Mouse (Mus musculus) heart, adult 11 months (tissue): ENCODE results near the gene Amotl1.

Source experiments
- DNase-seq: peaks from one replicate; pipeline ENCODE4 v3.0.0; 2022

Gene Amotl1

GRCm38 (mm10) chr9:14544034-14544757 lies 100.7 kb downstream of the Amotl1 start:
- no peak for DNase-seq

GRCm38 (mm10) chr9:14534833-14535456 lies 109.9 kb downstream of the Amotl1 start:
- DNase-seq = no peak

DNA sequence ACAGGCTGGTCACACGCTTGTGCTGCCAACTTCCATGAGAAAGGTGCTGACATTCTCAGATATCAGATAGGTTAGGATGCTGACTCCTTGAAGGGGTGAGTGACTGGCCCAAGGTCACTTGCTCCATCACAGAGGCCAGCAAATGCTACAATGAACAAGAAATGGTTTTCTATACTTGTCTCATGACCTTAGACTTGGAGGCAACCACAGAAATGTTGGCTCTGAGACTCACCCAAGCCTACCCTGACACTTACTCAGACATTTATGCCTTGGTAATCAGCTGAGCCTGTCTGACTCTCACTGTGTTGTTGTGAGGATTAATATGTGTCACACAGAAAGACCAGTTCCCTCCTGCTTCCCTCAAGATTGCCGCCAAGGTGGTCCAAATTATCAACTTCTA lies 111.2 kb downstream of the Amotl1 start:
- no peak for DNase-seq

DNA sequence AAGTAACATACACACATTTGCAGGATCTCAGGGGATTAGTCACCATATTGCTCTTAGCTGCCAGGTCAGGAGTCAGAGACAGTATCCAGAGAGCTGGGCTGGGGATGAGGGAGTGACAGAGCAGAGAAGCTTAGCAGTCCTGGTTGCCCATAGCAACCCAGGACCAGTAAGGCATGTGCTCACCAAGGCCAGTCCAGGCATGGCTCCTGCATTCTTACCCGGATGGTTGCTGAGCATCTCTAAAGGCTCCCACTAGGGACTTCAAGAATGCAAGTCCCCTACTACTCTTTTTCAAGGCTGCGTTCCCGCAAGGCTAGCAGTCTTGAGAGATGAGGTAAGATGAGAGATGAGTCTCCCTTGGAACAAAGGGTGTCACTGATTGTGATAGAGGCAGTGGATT lies 112.6 kb downstream of the Amotl1 start:
- DNase-seq = no peak

DNA sequence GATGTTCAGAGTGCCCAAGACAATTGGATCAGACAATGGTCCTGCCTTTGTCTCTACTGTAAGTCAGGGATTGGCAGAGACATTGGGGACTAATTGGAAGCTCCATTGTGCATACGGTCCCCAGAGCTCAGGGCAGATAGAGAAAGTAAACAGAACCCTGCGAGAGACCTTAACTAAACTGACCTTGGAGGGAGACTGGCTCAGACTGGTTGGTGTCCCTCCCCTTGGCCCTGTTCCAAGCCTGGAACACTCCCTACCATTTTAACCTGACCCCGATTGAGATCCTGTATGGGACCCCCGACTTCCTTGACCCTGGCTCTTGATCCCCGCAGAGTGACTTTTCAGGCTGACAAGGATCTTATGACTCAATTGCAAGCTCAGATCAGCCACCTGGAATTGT lies 114.9 kb downstream of the Amotl1 start:
- no peak for DNase-seq

DNA sequence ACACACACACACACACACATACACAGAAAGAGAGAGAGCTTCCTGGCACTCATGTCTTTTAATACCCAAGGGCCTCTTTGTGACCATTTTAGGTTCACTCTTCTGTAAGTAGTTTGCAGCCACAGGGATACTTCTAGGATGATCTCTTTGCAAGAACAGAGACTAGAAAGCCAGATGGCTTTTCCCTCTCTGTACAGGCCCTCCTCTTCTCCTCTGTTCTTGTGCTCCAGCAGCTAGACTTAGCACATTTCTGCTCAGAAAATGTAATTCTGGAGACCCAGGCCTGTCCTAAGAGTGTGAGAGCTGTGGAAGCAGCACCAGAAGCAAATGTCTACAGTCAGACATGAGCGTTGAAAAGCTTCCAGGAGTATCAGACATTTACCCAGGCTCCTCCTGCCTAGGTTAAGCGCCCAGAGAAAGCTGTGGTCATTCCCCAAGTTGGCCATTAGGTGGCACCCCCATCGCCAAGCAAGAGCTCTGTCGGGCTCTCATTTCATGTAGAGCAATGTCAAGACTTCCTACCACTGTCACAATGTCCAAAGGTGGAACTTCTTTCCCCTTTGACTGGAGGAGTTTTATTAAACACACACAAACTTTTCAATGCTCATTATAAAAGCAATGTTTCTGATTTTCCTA lies 121.3 kb downstream of the Amotl1 start:
- DNase-seq = peak; percentile 94

- no peak for DNase-seq
These were observed 123.2 kb downstream of the Amotl1 start for GRCm38 (mm10) chr9:14521695-14522094.

DNA sequence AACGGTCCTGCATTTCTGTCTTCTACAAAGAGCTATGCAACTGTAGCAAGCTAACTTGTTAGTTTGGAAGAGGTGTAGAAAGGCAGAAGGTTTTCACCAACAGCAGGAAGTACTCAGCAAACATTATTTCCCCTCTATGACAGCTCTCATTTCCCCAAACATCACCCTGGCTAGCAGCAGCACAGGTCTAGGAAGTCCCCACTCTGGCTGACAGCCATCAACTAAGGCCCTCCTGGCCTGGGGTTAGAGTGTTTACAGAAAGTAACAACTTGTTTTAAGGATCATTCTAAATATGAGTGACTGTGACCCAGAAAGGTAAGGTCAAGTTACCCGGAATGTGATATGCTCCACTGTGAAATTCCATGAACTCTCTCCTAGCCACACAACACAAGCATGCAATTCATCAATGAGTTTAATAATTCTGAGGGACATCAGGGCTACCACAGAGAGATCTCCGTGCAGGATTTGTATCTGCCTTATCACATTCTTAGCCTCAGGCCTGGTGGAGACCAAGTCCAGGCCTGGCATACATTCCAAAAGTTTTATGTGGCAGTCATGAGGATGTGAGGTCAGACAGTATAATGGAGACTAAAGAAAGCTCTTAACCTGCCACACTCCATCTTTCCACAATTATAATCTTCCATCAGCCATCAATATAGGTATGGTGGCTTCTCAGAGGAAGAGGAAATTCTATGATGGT lies 123.7 kb downstream of the Amotl1 start:
- no peak for DNase-seq

DNA sequence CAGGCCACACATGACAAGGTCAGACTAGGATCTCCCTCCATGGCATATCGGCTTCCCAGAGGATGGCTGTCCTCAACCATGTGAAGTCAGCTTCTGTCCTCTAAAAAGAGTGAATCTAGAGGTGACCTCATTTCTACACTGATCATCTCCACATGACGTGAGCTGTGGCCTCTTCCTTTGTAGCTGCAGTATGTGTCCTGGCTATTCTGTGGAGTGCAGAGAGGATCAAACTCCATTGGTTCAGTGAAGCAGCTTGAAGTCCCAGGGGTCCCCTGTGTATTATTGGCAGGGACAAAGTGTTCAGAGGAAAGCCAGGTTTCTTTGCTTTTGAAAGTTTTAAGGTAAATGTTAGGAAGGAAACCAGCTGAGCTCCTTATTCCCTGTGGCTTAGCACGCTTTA lies 126.8 kb downstream of the Amotl1 start:
- no peak for DNase-seq

- DNase-seq = no peak
These were observed 127.6 kb downstream of the Amotl1 start for GRCm38 (mm10) chr9:14517296-14517695.

DNA sequence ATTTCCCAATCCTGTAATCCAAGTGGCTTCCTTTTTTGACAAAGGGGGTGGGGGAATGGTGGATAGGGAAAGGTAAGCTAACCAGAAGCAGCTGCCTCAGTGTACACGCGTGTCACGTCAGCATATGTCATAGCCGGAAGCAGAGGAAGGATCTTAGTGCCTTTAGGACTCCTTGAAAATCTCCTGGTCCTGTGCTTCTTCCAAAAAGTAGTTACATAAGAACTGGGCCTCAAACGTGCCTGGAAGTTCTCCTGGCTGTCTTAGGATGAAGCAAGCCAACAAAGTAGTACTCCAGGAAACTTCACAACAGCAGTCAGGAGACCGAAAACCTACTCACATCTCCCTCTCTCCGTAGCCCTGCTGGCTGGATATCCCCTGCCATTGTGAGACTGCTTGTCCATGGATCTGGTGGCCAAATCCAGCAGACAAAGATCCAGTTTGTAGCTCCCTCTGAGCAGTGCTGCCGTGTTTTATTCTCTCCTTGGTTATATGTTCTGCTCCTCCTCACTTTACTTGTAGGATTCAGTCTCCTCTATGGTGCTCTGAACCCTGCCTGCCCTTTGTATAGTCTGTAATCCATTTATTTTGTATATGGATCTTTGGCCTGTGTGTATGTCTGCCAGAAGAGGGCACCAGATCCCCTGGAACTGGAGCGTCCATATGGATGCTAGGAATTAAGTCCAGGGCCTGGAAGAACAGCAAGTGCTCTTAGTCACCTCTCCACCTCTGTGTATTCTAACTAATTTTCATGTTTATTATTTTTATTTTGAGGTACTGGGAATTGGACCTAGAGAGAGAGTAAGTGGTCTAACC lies 132.0 kb downstream of the Amotl1 start:
- peak; percentile 89 for DNase-seq

DNA sequence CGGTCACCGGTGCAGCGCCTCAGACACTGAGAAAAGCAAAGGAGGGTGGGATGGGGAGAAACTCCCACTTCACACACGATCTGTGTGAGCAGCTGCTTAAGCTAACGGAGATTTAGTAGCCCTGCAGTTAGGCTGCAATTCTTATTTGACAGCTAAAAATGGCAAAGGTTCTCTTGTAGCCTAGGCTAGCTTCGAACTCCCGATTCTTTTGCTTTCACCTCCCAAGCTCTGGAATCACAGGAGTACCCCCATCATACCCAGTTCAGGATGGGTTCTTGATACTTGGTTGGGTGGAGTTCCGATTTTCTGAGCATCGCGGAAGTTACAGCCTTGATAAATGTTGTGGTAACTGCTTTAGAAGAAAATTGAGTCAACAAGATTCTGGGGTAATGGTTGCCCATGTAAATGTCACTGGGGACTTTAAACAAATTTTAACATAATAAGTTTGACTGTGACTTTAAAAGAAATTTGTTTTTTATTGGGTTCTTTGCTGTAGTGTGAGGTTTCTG lies 143.9 kb downstream of the Amotl1 start:
- no peak for DNase-seq

DNA sequence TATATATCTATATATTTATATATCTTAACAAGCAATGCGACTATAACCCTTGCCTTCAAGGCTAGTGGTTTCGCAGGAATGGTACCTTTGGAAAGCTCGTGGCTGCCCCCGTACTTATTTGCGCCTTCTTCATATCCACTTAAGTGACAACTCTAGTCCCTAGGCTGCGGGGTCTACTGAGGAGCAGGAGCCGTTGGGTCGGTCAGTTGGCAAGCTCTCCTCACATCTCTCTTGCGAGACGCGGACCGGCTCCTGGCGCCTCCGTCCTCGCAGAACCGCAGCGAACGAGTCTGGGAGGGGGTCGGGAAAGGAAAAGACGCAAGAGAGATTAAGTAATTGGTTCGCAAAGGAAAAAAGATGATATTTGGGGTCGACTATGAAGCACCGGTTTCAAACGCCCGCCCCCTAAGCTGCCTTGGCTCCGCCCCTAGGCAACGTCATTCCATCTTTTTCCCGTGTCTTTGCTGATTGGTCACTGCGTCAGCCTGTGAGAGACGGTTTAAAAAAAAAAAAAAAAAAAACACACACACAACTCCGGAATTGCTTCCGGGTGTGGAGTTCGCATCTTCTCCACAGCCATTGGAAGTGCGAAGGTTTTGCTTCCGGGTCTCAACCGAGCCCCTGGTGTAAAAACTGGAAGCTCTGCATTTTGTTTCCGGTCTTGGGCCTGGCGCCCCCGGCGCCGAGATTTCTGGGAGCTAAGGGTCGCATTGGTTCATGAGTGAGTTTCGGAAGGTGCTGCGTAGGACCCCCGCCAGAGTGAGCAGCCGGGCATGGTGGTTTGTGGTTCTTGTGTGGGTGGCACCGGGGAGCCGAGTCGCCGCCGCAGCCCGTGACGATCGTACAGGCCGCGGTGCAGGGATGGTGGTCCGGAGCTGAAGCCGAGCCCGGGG lies 144.6 kb downstream of the Amotl1 start, which contains the start of the genes Kdm4d and Cwc15:
Kdm4d (minus strand) TSS at position 460 of the 893 bp plus-strand sequence.
Cwc15 (plus strand) TSS at position 595 of the 893 bp plus-strand sequence.
- peak; percentile 100 for DNase-seq

- peak; percentile 48 for DNase-seq
These were observed 145.8 kb downstream of the Amotl1 start for GRCm38 (mm10) chr9:14498896-14499705.
